Mouse (Mus musculus): ENCODE data around the gene Adam10.

DNA sequence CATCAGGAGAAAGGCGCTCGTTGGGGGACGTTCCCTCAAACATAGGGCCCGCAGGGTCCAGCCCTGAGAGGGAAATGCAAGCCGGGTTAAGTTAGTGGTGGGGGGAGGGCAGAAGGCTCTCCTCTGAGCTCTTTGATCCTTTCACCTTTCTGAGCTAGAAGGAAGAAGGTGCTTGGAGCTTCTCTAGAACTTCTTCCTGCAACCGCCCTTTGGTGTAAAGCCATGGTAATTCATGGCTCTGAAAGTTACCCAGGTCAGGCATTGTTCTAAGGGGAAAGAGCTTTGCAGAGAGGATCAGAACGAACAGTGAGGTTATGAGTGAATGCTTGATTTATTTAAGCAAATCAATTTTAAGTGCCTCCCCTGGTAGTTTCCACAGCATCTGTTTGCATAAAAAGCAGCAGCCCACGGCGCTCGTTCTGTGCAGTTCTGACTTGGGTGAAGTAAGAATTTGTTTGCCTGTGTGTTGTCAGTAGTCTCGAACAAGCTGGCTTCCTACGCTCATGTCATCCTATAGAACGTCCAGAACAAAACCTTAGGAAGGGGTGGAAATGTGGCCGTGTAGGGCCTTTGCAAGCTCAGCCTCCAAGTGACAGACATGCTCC, 138.0 kb downstream of the Adam10 start:
- TF ChIP-seq GATA1 (IDR thresholded peaks at IDR 0.05; ENCODE audit: low read length) (no peak), TAL1 (IDR thresholded peaks at IDR 0.05; ENCODE audit: low read length) (no peak)
